Mouse (Mus musculus) ES-Bruce4 (cell line): Measurements from ENCODE around the gene Engase.

Experiments
- CTCF ChIP-seq: IDR thresholded peaks from one replicate; pipeline ENCODE4 v1.8.1; 2011; ENCODE audit warnings: low read depth, low read length
- EP300 ChIP-seq: IDR thresholded peaks from 2 replicates; pipeline ENCODE4 v1.6.1; 2011; ENCODE audit warnings: low read depth, low read length; ENCODE audit not compliant: insufficient read depth
- POLR2A ChIP-seq: IDR thresholded peaks from one replicate; pipeline ENCODE4 v1.8.1; 2011; ENCODE audit warnings: low read length; ENCODE audit not compliant: insufficient read depth

DNA sequence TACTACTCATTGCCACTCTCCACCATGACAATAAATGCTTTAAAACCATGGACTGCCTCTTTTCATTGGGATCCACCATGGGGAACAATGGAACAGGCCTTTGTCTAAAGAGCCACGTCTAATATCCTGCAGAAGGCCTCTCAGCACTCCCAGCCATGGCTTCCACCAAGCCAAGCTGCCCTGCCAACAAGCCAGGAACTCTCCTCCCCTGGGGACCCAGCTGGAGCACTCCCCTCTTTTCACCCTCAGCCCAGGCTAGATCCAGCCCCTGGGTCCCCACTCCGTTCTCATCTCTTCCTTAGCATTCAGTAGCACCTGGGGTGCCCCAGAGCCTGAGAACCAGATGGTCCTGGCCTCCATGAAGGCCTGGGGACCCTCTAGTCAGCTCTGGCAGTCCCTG, 23.7 kb upstream of the Engase start:
- TF ChIP-seq CTCF: no peak
- no peak for TF ChIP-seq EP300
- TF ChIP-seq POLR2A: no peak
